Mouse (Mus musculus) testis, adult 2 months (tissue): Measurements from ENCODE around the gene Grin2b.

Source experiments
- CTCF ChIP-seq: fragments of 200-500 bp; IDR thresholded peaks from 2 replicates; pipeline ENCODE4 v1.5.1; 2012; ENCODE audit warnings: low read depth, mild to moderate bottlenecking, inconsistent platforms, low read length, moderate library complexity; ENCODE audit not compliant: control insufficient read depth, insufficient read depth, insufficient replicate concordance
- POLR2A ChIP-seq: fragments of 200-500 bp; IDR thresholded peaks from 2 replicates; pipeline ENCODE4 v1.6.1; 2012; ENCODE audit warnings: low read depth, mild to moderate bottlenecking, inconsistent platforms, low read length, moderate library complexity; ENCODE audit not compliant: control insufficient read depth

DNA sequence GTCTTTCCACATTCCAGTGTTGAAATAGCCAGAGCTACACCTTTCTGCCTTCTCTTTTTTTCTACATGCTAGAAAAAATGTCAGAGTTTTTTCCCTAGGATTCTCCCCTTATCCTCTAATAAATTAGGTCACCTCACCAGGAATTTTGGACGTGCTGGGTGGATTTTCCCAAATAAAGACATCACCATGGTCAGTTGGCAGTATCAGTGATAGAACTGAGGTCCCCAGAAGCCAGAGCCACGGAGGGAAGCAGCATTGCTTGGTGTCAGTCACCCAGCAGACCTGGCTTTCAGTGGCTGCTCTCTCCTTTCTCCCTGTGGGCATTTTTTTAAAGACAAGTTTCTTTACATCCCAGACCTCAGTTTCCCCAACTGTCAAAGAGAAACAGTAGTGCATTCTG, 68.1 kb downstream of the Grin2b start:
- TF ChIP-seq POLR2A (no peak), CTCF (no peak)
